Mouse (Mus musculus) ovary, postnatal 10 days (tissue): ENCODE measurements around the gene 4933417A18Rik.
"Not testable (repeated sequence)": the region's sequence is repeated elsewhere in the genome, so short reads cannot be mapped to it uniquely, and the experiment has no call there.

Source experiments
- DNase-seq: peaks from one replicate; pipeline ENCODE4 v3.0.0; 2022; ENCODE audit warnings: low spot score

The 4933417A18Rik gene

GRCm38 (mm10) chr13:34924210-34924609, at the start of gene 4933417A18Rik, which contains the start of gene Fam217a:
Gene 4933417A18Rik (plus strand): TSS chr13:34924409.
Gene Fam217a (minus strand): TSS chr13:34924310.
- DNase-seq = no peak

GRCm38 (mm10) chr13:34874736-34875135, 49.5 kb upstream of the 4933417A18Rik start:
- peak; percentile 2 for DNase-seq

GRCm38 (mm10) chr13:34875166-34875710, 49.0 kb upstream of the 4933417A18Rik start, which contains the start of gene Prpf4b:
Gene Prpf4b (plus strand): TSS chr13:34875302.
- DNase-seq = peak; percentile 90

GRCm38 (mm10) chr13:34875741-34876445, 48.3 kb upstream of the 4933417A18Rik start:
- DNase-seq = no peak

- no peak for DNase-seq
Observed at GRCm38 (mm10) chr13:34876481-34876880, 47.7 kb upstream of the 4933417A18Rik start.

GRCm38 (mm10) chr13:34892871-34893270, 31.3 kb upstream of the 4933417A18Rik start:
- no peak for DNase-seq

- no peak for DNase-seq
Observed at GRCm38 (mm10) chr13:34914614-34915013, 9.6 kb upstream of the 4933417A18Rik start.

- no peak for DNase-seq
Observed at GRCm38 (mm10) chr13:34916520-34917167, 7.6 kb upstream of the 4933417A18Rik start.

GRCm38 (mm10) chr13:34934931-34935644, 10.9 kb downstream of the 4933417A18Rik start:
- no peak for DNase-seq

- DNase-seq = no peak
Observed at GRCm38 (mm10) chr13:34942370-34942769, 18.2 kb downstream of the 4933417A18Rik start.

- DNase-seq = not testable (repeated sequence)
Observed at GRCm38 (mm10) chr13:34951437-34951836, 27.2 kb downstream of the 4933417A18Rik start.

- DNase-seq = no peak
Observed at GRCm38 (mm10) chr13:34956901-34957300, 32.7 kb downstream of the 4933417A18Rik start.

GRCm38 (mm10) chr13:34958158-34958557, 33.9 kb downstream of the 4933417A18Rik start:
- not testable (repeated sequence) for DNase-seq

GRCm38 (mm10) chr13:34960996-34961770, 37.0 kb downstream of the 4933417A18Rik start:
- no peak for DNase-seq

GRCm38 (mm10) chr13:34963511-34964397, 39.5 kb downstream of the 4933417A18Rik start, which contains the start of gene Eci3:
Gene Eci3 (minus strand): TSS chr13:34963810.
- DNase-seq = peak; percentile 10

GRCm38 (mm10) chr13:34964419-34964818, 40.2 kb downstream of the 4933417A18Rik start:
- DNase-seq = no peak

GRCm38 (mm10) chr13:34964866-34965265, 40.7 kb downstream of the 4933417A18Rik start:
- no peak for DNase-seq

- not testable (repeated sequence) for DNase-seq
Observed at GRCm38 (mm10) chr13:34965647-34966046, 41.4 kb downstream of the 4933417A18Rik start.

- DNase-seq = not testable (repeated sequence)
Observed at GRCm38 (mm10) chr13:34972456-34972855, 48.2 kb downstream of the 4933417A18Rik start.

GRCm38 (mm10) chr13:34973149-34973548, 48.9 kb downstream of the 4933417A18Rik start:
- no peak for DNase-seq
